In the genomic region with DNA sequence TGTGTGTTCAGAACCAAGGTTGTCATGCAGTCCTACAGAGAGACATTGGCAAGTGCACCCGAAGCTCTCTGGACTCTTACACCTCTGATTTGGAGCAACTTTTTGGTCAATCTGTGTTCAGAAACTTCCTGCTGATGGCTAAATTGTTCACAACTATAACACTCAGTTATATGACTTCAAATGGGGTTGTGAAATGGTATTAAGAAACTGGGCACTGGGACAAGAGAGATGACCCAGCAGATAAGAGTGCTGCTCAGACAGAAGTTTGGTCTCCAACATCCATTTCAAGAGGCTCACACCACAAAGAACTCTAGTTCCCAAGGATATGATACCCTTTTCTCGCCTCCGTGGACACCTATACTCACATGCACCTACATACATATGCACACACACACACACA, we compare ENCODE assay signal across 12 mouse cellular contexts.
"Had no signal": no experiment of that assay in that cellular context is flagged by ENCODE, and none has a peak within 500 bp of the region (broad histone marks: within the 10 kb centered on the region; RNA-seq: fewer than 3 reads in every experiment).

No protein-coding gene starts in this region.

- DNase-seq: kidney, postnatal 14 days; layer of hippocampus, postnatal 36 days; lung, adult 18-20 months; lung, postnatal 10 days; right cerebral cortex, postnatal 14 days; thymus, adult 2 months; thymus, postnatal 25 days had no signal

- ATAC-seq: midbrain, embryonic 13.5 days had no signal

- H3K27me3 ChIP-seq: kidney, embryonic 15.5 days; limb, embryonic 15.5 days; midbrain, embryonic 13.5 days; stomach, embryonic 15.5 days had no signal

- H3K4me3 ChIP-seq: kidney, embryonic 15.5 days; limb, embryonic 15.5 days; midbrain, embryonic 13.5 days; stomach, embryonic 15.5 days had no signal

- H3K4me1 ChIP-seq: kidney, embryonic 15.5 days; midbrain, embryonic 13.5 days; stomach, embryonic 15.5 days had no signal

- H3K4me2 ChIP-seq: kidney, embryonic 15.5 days; limb, embryonic 15.5 days; midbrain, embryonic 13.5 days; stomach, embryonic 15.5 days had no signal

- H3K9ac ChIP-seq: kidney, embryonic 15.5 days; limb, embryonic 15.5 days; liver, embryonic 14.5 days; midbrain, embryonic 13.5 days; stomach, embryonic 15.5 days had no signal

- H3K9me3 ChIP-seq: kidney, embryonic 15.5 days; limb, embryonic 15.5 days; midbrain, embryonic 13.5 days; stomach, embryonic 15.5 days had no signal

- H3K27ac ChIP-seq: kidney, embryonic 15.5 days; limb, embryonic 15.5 days; liver, embryonic 14.5 days; midbrain, embryonic 13.5 days; stomach, embryonic 15.5 days had no signal

- H3K36me3 ChIP-seq: kidney, embryonic 15.5 days; limb, embryonic 15.5 days; midbrain, embryonic 13.5 days; stomach, embryonic 15.5 days had no signal
